Mouse (Mus musculus) bone marrow, adult 2 months (tissue): Measurements from ENCODE around the gene Scn3b.

Experiments
- CTCF ChIP-seq: fragments of 200-500 bp; IDR thresholded peaks from 2 replicates; pipeline ENCODE4 v1.5.1; 2011; ENCODE audit warnings: low read length, control low read depth; ENCODE audit not compliant: control insufficient read depth, insufficient read depth
- POLR2A ChIP-seq: fragments of 200-500 bp; IDR thresholded peaks from 2 replicates; pipeline ENCODE4 v1.6.1; 2011; ENCODE audit warnings: low read depth, mild to moderate bottlenecking, control low read depth, low read length, borderline replicate concordance; ENCODE audit not compliant: control insufficient read depth

DNA sequence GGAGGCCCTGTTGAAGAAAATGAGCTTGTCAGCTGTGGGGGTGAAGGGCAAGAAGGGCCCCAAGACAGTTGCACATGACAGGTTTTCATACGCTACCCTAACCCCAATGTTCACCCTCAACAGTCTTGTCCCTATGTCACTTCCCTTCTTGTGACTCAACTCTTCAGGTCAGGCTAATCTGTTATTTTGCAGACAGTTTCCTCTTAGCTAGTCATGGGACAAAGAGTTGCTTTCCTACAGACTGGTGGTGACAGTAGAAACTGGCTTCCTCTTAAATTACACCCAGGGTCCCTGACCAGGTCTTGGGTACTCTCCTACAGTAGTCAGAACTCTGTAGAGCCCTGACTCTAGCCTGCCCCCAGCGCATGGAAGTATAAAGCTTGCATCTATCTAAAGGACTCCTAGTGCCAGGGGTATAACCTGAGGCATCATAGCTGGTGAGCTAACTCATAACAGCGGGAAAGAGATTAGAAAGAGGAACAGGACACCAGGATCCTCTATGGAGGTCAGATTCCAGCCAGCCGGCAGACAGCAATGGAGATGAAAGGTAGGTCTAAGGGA lies 55.3 kb downstream of the Scn3b start:
- TF ChIP-seq CTCF (no peak), POLR2A (no peak)
